Mouse (Mus musculus) mature B cell (primary cell): Measurements from ENCODE around the gene Lin52.

Source experiments
- in situ Hi-C: fragments of 300-500 bp; cut with MboI; formaldehyde crosslinking; loops from 2 replicates; pipeline ENCODE4 v1.14.3; 2019

Gene Lin52

DNA sequence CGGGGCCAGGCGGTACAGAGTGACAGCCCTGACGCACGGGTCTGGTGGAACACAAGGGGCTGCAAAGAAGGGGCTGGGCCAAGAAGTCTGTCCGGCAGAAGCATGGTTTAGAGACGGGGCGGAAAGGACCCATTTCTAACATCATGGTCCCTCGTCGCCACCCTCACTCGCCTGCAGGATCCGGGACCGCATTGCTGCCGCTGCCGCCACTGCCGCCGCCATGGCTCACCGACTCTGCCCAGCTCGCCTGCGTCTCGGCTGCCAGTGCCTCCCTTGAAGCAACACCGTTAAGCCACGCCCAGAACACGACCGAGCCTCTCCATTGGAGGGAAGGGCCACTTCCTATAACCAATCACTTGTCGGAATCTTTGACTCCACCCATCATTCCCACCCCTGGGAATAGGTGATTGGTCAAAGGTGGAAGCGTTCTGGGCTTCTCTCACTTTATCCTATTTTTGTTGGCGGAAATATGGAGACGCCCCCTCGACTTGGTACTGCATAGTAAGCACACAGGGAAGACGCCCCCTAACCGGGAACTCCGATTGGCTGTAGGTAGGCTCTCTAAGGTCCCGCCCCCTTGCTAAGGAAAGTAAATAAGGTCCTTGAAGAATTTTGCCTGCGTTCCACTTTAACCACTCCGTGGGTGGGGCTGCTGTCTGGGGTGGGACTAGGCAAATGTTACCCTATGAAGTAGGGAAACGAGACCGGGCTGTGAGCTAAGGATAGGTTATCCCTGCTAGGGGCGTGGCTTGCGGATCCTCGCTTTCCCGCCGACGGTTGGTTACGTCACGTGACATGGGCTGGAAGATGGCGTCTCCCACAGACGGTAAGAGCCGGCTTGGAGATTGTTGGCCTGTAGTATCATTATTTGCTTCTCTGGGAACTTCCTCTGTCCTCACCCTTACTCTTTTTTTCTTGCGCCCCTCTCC lies at the start of gene Lin52, which contains the start of gene Aldh6a1:
TSS of gene Lin52 (plus strand) at position 705 of the 929 bp plus-strand sequence.
TSS of gene Aldh6a1 (minus strand) at position 287 of the 929 bp plus-strand sequence.
- in situ Hi-C loops, result loop anchor here (5.0 kb wide), 1 partner anchor 34 kb away; the partner anchor contains the start of gene Rnf113a2

- in situ Hi-C loops, result no loop called here
These were observed 48.3 kb upstream of the Lin52 start for GRCm38 (mm10) chr12:84402923-84403322.

DNA sequence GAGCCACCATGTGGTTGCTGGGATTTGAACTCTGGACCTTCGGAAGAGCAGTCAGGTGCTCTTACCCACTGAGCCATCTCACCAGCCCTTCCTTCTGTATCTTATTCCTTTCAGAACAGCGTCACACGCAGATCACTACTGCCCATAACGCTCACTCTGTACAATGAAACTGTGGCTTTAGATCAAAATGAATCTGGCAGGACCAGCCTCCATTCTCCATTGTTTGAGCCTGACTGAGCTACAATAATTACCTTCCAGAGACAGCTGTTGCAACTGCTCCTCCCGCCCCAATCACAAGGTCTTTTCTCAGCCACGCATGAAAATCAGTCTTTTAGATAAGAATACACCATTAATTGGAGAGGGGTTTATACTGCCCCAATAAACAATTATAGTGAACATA lies 46.7 kb upstream of the Lin52 start:
- in situ Hi-C loops, result no loop called here

DNA sequence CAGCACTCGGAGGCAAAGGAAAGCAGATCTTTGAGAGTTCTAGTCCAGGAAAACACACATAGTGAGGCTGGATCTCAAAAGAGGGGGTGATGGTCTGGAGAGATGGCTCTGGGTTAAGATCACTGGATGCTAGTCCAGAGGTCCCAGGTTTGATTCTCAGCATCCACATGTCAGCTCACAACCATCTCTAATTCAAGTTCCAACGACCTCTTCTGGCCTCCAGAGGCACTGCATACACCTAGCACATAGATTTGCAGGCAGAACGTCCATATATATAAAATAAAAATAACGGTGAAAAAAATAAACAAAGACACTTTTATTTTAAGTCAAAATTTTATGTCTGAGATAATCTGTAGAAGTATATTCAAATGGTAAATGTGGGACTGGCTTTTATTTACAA lies 44.0 kb upstream of the Lin52 start:
- in situ Hi-C loops, result no loop called here

DNA sequence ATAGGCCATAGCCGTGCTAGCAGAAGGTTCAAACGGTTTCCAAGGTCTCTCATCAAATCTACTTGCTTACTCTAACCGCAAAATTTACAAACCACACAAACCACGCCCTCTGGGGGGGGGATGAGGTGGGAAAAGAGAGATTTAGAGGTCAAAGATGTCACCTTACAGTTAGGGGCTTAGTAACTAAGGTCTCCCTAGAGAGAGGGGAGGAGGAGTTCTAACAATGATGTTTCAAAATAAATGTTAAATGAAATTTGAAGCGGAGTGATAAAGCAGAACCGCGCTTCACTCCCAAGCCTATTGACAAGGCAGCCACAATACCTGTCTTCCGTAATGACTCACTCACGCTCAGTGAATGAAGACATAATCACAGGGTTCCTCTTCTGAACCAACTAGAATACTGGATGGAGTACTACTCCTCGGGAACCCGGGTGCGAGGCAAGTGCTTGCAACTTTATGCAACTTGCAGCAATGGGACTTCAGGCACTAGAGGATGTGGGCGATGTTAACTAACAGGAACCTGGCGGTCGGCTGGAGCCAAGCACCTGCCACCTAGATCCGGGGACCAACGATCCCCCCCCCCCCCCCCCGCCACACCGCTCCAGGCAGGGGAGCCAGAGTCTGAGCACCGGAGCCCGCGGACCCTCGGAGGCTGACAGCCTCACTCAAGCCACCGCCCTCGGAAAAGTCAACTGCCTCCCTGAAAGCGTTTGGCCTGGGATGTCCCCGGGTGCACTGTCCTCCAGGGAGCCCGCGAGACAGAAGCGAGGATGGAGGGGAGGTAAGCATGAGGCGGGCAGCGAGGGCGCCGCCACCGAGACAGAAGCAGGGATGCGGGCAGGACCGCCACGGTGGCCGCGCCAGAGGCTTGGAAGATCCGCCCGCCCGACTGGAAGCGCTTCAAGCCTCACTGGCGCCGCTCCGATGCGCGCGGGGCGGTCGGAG lies 43.1 kb upstream of the Lin52 start:
- in situ Hi-C loops, result no loop called here

DNA sequence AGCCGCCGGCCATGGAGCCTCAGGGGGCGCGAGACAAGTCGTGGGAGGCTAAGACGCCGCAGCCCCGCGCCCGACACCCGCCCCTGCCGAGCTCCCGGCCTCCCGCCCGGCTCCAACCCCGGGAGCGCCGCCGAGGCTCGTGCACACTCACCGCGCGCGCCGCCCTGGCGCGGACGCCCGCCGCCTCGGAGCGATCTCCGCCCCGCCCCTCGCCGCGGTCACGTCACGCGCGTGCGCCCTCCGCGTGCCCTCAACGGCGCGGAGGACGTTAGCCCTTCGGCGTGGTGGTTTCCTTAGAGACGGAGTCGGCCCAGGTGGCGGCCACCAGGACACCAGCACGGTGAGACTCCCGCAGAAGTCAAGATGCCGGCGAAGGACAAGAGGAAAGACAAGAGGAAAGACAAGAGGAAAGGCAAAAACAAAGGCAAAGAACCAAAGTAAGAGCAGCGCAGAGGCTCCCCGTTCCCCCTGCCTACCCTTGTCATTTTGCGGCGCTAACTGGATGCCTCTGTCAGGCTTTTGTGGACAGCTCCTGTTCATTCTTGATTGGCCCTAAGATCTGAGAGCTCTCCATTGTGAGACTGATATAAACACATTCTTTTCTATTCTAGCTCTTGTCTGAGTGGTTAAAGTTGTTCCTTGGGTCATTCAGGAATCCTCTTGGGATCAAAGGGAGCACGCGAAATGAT lies 42.3 kb upstream of the Lin52 start, which contains the start of the genes Entpd5 and Bbof1:
TSS of gene Entpd5 (minus strand) at position 211 of the 689 bp plus-strand sequence.
TSS of gene Bbof1 (plus strand) at position 253 of the 689 bp plus-strand sequence.
- in situ Hi-C loops, result no loop called here

DNA sequence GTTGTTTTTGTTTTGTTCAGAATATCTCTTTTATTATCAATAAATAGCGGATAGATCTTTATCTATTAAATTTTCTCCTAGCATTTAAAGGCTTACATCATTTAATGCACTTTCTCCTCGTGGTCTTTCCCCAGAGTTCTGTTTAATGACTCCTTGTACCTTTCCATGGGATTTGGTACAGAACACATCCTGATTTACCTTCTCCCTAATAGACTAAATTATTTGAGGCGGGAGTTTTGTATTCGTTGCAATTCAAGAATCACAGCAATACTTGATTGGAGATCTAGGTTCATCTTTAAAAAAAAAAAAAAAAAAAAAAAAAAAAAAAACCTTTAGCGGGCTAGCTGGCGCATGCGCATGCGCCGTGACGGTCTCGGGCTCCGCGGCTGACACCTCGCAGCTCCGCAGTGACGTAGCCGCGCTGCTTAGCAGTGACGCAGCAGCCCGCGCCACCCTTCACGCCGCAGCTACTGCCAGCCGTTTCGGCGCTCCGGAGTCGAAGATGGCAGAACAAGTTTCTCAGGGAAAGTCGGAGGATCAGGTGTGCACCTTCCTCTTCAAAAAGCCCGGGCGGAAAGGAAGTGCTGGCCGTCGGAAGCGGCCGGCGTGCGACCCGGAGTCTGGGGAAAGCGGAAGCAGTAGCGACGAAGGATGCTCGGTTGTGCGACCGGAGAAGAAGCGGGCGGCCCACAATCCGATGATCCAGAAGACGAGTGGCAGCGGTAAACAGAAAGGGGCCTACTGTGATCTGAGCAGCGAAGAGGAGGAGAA lies 34.2 kb upstream of the Lin52 start, which contains the start of gene Rnf113a2:
TSS of gene Rnf113a2 (plus strand) at position 363 of the 771 bp plus-strand sequence.
- in situ Hi-C loops, result loop anchor here (5.0 kb wide), 1 partner anchor 35 kb away; the partner anchor contains the start of genes Aldh6a1 and Lin52

DNA sequence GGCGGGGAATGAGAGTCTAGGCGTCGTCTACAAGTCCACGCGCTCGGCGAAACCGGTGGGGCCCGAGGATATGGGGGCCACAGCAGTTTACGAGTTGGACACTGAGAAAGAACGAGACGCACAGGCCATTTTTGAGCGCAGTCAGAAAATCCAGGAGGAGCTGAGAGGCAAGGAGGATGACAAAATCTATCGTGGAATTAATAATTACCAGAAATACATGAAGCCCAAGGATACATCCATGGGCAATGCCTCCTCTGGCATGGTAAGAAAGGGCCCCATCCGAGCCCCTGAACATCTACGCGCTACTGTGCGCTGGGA lies 33.7 kb upstream of the Lin52 start:
- in situ Hi-C loops, result loop anchor here (5.0 kb wide), 1 partner anchor 35 kb away; the partner anchor contains the start of genes Aldh6a1 and Lin52

DNA sequence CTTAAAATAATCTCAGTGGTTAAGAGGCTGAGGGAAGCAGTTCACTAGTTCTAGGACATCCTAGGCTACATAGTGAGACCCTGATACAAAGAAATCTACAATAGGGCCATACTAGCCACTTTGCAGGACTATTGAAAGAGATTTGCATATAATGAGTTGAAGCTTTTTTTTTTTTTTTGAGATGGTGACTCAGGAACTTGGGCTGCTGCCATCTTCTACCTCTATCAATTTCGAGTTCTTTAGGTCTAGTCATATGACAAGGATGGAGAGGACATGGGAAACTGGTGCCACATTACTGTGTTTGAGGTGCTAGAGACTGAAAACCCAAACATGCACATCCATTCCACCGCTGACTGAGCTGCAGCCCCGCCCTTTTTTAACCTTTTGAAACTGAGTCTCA lies 27.2 kb upstream of the Lin52 start:
- in situ Hi-C loops, result no loop called here

DNA sequence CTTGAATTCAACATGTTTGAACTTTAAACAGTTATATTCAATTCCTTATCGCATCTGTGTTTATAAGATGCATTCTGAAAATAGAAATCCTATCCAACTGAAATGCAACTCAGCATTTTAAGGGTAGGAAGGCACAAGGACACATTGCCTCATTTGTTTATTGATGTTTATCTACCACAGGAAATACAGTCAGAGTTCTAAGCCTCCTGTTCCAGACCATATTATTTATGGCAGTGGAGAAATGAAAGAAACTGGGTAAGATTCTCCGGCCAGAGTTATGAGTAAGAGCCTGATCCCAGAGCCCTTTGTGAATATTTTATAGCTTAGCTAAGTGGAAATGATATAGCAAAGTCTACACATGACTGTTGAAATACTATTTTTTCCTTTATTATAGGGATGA lies 21.4 kb upstream of the Lin52 start:
- in situ Hi-C loops, result no loop called here

- in situ Hi-C loops, result no loop called here
These were observed 12.5 kb upstream of the Lin52 start for GRCm38 (mm10) chr12:84438697-84439096.

GRCm38 (mm10) chr12:84442526-84442925 lies 8.7 kb upstream of the Lin52 start:
- in situ Hi-C loops, result no loop called here

- in situ Hi-C loops, result no loop called here
These were observed 3.8 kb upstream of the Lin52 start for GRCm38 (mm10) chr12:84447386-84447785.

GRCm38 (mm10) chr12:84448181-84448580 lies 3.0 kb upstream of the Lin52 start:
- in situ Hi-C loops, result no loop called here

GRCm38 (mm10) chr12:84449887-84450286 lies 1.3 kb upstream of the Lin52 start:
- in situ Hi-C loops, result loop anchor here (5.0 kb wide), 1 partner anchor 33 kb away; the partner anchor contains the start of gene Rnf113a2

- in situ Hi-C loops, result loop anchor here (5.0 kb wide), 1 partner anchor 33 kb away; the partner anchor contains the start of gene Rnf113a2
These were observed 888 bp upstream of the Lin52 start for GRCm38 (mm10) chr12:84450351-84450717.

DNA sequence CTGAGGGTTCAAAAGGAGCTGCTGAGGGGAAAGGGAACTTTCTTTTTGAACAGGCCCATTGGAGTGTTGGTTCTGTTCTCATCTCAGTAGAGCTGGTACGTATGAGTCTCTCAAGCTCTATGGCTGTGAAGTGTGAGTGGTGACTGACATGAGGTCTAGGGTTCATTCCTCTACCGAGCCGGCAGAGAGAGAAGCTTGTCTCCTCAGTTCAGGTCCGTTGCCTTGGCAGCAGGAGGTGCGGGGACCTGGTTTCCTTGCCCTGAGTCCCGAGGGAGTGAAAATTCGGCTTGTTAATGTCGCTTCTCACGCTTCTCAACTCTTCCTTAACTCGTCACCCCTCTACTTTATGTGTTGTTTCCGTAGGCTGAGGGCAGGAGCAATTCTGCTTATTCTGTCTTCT lies 579 bp downstream of the Lin52 start:
- in situ Hi-C loops, result loop anchor here (5.0 kb wide), 1 partner anchor 34 kb away; the partner anchor contains the start of gene Rnf113a2

DNA sequence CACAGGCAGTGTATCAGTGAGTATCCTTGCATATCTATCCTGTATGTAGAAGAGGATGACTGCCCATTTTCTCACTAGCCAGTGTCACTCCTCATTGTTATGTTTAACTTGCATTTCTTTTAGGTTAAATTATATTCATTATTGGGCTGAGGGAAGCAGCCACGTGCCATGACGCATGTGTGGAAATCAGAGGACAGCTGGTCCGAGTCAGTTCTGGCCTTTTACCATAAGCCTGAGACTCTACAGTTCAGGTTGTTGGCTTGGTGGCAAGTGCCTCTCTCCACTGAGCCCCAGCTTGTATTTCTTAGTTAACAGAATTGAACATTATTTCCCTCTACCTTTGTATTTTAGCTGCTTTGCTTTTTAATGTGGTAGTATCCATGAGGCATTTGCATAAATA lies 5.7 kb downstream of the Lin52 start:
- in situ Hi-C loops, result no loop called here

DNA sequence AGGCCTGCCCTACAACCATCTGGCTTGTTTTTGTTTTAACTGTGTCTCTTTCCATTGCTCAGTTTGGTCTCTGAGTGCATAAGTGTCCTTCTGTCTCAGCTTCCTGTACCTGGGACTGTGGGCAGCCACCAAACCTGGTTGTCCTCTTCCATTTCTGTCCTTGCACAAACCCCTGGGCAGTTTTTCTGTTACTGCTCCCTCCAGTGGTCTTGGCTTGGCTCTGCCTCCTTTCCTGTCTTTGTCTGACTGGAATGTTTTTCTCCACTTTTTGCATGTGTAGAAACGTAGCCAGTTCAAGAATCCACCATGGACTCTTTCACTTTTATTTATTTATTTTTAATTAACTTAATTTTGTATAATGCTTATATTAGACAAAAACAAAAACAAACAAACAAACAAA lies 8.6 kb downstream of the Lin52 start:
- in situ Hi-C loops, result no loop called here

GRCm38 (mm10) chr12:84461416-84461815 lies 10.2 kb downstream of the Lin52 start:
- in situ Hi-C loops, result no loop called here
